Mouse (Mus musculus): ENCODE measurements around the gene Fdps.

DNA sequence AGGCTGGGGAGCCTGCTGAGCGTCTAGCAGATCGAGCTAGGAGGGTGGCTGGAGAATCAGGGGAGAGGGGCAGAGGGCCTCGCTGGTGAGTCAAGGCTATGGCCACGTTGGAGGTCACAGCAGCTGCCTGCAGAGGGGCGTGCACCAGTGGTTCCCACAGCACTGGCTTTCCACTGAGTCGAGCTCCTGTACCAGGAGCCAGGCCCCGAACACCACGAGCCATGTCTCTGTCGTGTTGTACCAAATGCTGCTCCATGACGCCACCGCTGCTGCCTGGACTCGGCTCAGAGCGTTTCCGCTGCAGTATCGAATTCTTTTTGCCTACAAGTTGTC lies 46.2 kb upstream of the Fdps start:
- TF ChIP-seq CTCF (IDR thresholded peaks at IDR 0.05; ENCODE audit: extremely low read depth, insufficient read length, insufficient replicate concordance, low read depth, low read length) = no peak
- no peak for TF ChIP-seq POLR2A (IDR thresholded peaks at IDR 0.05; ENCODE audit: low read depth, low read length)

Data from small intestine, adult 2 months (tissue).